Mouse (Mus musculus) forebrain, embryonic 13.5 days (tissue): Measurements from ENCODE around the gene Prdm1. TPM values are rescaled to one million over a fixed set of nuclear protein-coding genes. Genes with fewer than 3 reads are reported as not detected.

Experiments used
- ATAC-seq: fragments of 200-750 bp; cut with Nextera tagmentation; 2 replicates; pipeline ENCODE4 v1.8.0; 2017
- H3K27ac ChIP-seq: fragments of 300-500 bp; sonication (generic); 2 replicates; pipeline ENCODE4 v1.5.1; 2015; ENCODE audit warnings: inconsistent platforms, mild to moderate bottlenecking, moderate library complexity
- H3K27me3 ChIP-seq: fragments of 300-500 bp; sonication (generic); 2 replicates; pipeline ENCODE4 v1.6.1; 2015; ENCODE audit warnings: mild to moderate bottlenecking, inconsistent platforms
- H3K36me3 ChIP-seq: fragments of 300-500 bp; sonication (generic); 2 replicates; pipeline ENCODE4 v1.6.1; 2015; ENCODE audit warnings: mild to moderate bottlenecking, inconsistent platforms; ENCODE audit not compliant: poor library complexity, severe bottlenecking
- H3K4me1 ChIP-seq: fragments of 300-500 bp; sonication (generic); 2 replicates; pipeline ENCODE4 v1.6.1; 2015; ENCODE audit warnings: inconsistent platforms
- H3K4me2 ChIP-seq: fragments of 300-500 bp; sonication (generic); 2 replicates; pipeline ENCODE4 v1.6.1; 2015; ENCODE audit warnings: inconsistent platforms, mild to moderate bottlenecking, moderate library complexity
- H3K4me3 ChIP-seq: fragments of 300-500 bp; sonication (generic); 2 replicates; pipeline ENCODE4 v1.5.1; 2015; ENCODE audit warnings: mild to moderate bottlenecking, inconsistent platforms
- H3K9ac ChIP-seq: fragments of 300-500 bp; sonication (generic); 2 replicates; pipeline ENCODE4 v1.6.1; 2015; ENCODE audit warnings: mild to moderate bottlenecking, inconsistent platforms
- H3K9me3 ChIP-seq: fragments of 300-500 bp; sonication (generic); replicated peaks from 2 replicates; pipeline ENCODE4 v1.6.1; 2016; ENCODE audit warnings: inconsistent platforms
- WGBS: fragments of 180-500 bp; shearing (Covaris S2); methylation state at CpG from one replicate; pipeline ENCODE4 v1.1.7; 2015; 5-methylcytosine and 5-hydroxymethylcytosine counted together
- polyA plus RNA-seq: library from polyadenylated mRNA; unstranded; fragments of >200 nt; fragmentation: Nextera tagmentation; extraction: Ambion mirVana; gene quantifications from 2 replicates; pipeline ENCODE4 v1.2.1, GENCODE M21; 2015

The Prdm1 gene
- polyA plus RNA-seq, 1 experiment from 2014 or later: 0.59 TPM

DNA sequence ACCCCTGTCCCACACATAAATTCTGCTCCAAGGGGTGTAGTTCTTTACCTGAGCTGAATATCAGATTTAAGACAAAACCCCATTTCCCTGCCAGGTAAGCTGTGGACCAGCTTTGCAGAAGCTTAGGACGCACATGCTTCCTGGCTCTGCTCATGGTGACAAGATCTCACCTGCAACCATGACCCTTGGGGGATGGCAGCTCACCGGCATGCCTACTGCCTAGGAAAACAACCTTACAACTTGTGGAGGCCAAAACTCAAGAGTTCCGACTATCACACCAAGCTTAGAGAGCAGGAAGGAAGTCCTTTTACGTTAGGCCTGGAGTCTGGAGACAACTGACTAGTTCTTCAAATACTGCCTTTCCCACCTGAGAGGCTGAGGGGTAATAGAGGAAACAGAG is 64.4 kb downstream of the Prdm1 start:
- H3K9me3 ChIP-seq: no peaks in the 10 kb centered on the region
- H3K4me1 ChIP-seq: peaks cover 10% of the 10 kb centered on the region
- no peak overlapping the region for H3K4me3 ChIP-seq
- no peak overlapping the region for H3K4me2 ChIP-seq
- ATAC-seq: no peak
- H3K36me3 ChIP-seq: no peaks in the 10 kb centered on the region
- WGBS: 91% methylated on average over 4 of the region's 4 CpGs
- H3K27me3 ChIP-seq: peaks cover 47% of the 10 kb centered on the region
- H3K27ac ChIP-seq: no peak overlapping the region
- no peak overlapping the region for H3K9ac ChIP-seq

- H3K9ac ChIP-seq: no peak overlapping the region
- no peak overlapping the region for H3K4me2 ChIP-seq
- ATAC-seq: no peak
- H3K27me3 ChIP-seq: peaks cover 60% of the 10 kb centered on the region
- no peak overlapping the region for H3K27ac ChIP-seq
- no peaks in the 10 kb centered on the region for H3K36me3 ChIP-seq
- 93% methylated on average over 8 of the region's 8 CpGs for WGBS
- no peak overlapping the region for H3K4me3 ChIP-seq
- H3K9me3 ChIP-seq: no peaks in the 10 kb centered on the region
- H3K4me1 ChIP-seq: peaks cover 24% of the 10 kb centered on the region
These were observed 66.0 kb downstream of the Prdm1 start for GRCm38 (mm10) chr10:44462351-44462750.

DNA sequence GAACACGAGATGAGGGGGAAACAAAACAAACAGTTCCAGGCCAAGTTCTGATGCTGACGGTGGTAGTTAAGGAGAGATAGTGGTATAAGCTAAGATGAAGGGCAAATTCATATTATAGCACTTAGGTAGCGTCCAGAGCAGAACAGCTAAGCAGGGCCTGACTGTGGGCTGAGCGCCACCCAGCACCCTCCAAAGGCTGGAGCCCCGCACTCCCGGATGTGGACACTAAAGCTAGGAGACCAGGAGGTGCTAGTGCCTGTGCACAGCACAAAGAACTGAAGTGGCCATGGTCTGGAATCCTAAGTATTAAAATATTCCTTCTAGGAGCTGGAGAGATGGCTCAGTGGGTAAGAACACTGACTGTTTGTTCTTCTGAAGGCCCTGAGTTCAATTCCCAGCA is 67.2 kb downstream of the Prdm1 start:
- Histone ChIP-seq H3K9ac (no peak overlapping the region), H3K4me3 (no peak overlapping the region), H3K36me3 (no peaks in the 10 kb centered on the region), H3K27ac (no peak overlapping the region), H3K9me3 (no peaks in the 10 kb centered on the region), H3K4me1 (peaks cover 34% of the 10 kb centered on the region), H3K4me2 (no peak overlapping the region), H3K27me3 (peaks cover 63% of the 10 kb centered on the region)
- ATAC-seq: no peak
- 93% methylated on average over 6 of the region's 6 CpGs for WGBS

DNA sequence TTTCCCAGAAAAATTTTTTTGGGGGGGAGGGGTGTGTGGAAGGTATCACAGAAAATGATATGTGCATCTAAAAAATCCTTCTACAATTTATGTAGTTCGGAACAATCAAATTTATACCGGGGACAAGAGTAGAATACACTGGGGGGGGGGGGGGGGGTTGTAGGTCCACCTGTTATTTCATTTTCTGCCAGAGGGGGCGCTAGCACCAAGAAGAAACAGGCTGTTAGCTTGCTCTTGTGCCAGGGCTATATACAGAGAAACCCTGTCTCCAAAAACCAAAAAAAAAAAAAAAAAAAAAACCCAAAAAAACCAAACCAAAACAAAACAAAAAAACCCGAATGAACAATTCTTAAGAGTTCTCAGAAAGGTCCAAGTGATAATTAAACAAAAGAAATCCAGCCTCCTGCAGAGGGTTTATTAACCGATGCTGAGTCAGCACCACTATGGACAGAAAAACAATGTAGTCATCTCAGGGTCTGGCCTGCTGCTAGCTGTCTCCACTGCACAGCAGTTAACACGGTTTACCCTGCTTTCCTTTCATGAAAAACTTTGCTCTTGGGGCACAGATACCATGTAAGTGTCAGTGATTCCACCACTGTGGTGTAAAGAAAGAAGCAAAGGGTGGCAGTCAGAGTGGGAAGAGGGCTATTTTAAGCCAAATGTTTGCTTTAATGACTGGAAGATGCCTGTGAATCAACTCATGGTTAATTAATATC is 68.0 kb downstream of the Prdm1 start:
- H3K4me2 ChIP-seq: no peak overlapping the region
- peaks cover 63% of the 10 kb centered on the region for H3K27me3 ChIP-seq
- WGBS: 15% methylated on average over 6 of the region's 6 CpGs
- H3K4me3 ChIP-seq: no peak overlapping the region
- no peak overlapping the region for H3K9ac ChIP-seq
- H3K4me1 ChIP-seq: peaks cover 34% of the 10 kb centered on the region
- no peak overlapping the region for H3K27ac ChIP-seq
- H3K36me3 ChIP-seq: no peaks in the 10 kb centered on the region
- ATAC-seq: no peak
- no peaks in the 10 kb centered on the region for H3K9me3 ChIP-seq

- no peak overlapping the region for H3K27ac ChIP-seq
- H3K36me3 ChIP-seq: no peaks in the 10 kb centered on the region
- peak overlapping the region; percentile 97 for H3K4me2 ChIP-seq
- H3K27me3 ChIP-seq: peaks cover 63% of the 10 kb centered on the region
- H3K9me3 ChIP-seq: no peaks in the 10 kb centered on the region
- ATAC-seq: no peak
- peak overlapping the region; percentile 59 for H3K4me3 ChIP-seq
- H3K4me1 ChIP-seq: peaks cover 31% of the 10 kb centered on the region
- WGBS: 10% methylated on average over 11 of the region's 11 CpGs
- no peak overlapping the region for H3K9ac ChIP-seq
These were observed 68.8 kb downstream of the Prdm1 start for GRCm38 (mm10) chr10:44459321-44460000.

- Histone ChIP-seq H3K4me1 (peaks cover 31% of the 10 kb centered on the region), H3K27me3 (peaks cover 58% of the 10 kb centered on the region), H3K27ac (no peak overlapping the region), H3K9ac (peak overlapping the region; percentile 64), H3K36me3 (no peaks in the 10 kb centered on the region), H3K4me3 (peak overlapping the region; percentile 59), H3K4me2 (peak overlapping the region; percentile 97), H3K9me3 (no peaks in the 10 kb centered on the region)
- ATAC-seq: peak; percentile 86
- under 1% methylated on average over 54 of the region's 54 CpGs for WGBS
These were observed 69.6 kb downstream of the Prdm1 start for GRCm38 (mm10) chr10:44458534-44459315.

- WGBS: under 1% methylated on average over 25 of the region's 25 CpGs
- Histone ChIP-seq H3K9ac (peak overlapping the region; percentile 64), H3K27me3 (peaks cover 52% of the 10 kb centered on the region), H3K9me3 (no peaks in the 10 kb centered on the region), H3K4me3 (peak overlapping the region; percentile 59), H3K4me2 (peak overlapping the region; percentile 97), H3K4me1 (peaks cover 31% of the 10 kb centered on the region), H3K36me3 (no peaks in the 10 kb centered on the region), H3K27ac (no peak overlapping the region)
- ATAC-seq: no peak
These were observed 70.3 kb downstream of the Prdm1 start for GRCm38 (mm10) chr10:44457791-44458533.

DNA sequence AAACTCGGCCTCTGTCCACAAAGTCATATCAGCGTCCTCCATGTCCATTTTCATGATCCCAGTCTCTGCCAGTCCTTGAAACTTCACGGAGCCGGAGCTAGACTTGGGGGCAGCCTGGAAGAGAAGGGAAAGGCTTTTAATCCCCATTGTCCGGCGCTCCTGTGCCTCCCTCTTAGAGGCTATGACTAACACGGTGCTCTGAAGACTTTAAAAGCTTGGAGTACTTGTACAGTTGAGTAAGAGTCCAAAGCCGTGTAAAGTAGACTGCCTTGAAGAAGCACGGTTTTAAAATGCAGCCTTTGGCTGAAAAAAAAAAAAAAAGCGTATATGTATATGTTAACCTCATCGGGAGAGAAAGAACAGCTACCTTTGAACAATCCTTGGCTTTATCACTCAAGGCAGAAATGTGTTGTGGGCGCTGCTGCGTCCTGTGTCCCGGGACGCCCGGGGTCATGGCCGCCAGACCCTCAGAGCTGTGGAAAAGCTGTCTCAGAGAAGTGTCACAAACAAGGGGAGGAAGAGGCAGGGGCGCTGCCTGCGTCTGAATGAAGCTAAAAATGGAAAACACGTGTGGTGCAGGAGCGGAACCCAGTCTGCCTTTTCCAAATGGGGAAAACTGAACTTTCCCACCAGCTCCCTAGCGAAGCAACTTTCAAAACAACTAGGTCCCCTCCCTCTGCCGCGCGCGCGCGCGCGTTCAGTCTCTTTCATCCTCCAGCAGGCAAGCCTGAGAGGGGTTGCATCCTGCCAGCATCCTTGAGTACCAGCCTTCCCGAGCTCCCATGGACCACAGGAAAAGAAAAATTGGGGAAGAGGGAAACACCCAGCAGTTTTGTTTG is 71.3 kb downstream of the Prdm1 start:
- no peak overlapping the region for H3K27ac ChIP-seq
- H3K4me2 ChIP-seq: peak overlapping the region; percentile 97
- no peak for ATAC-seq
- WGBS: under 1% methylated on average over 31 of the region's 31 CpGs
- peak overlapping the region; percentile 59 for H3K4me3 ChIP-seq
- H3K9ac ChIP-seq: no peak overlapping the region; the same call in 1 of the 2 replicates
- peaks cover 52% of the 10 kb centered on the region for H3K27me3 ChIP-seq
- H3K36me3 ChIP-seq: no peaks in the 10 kb centered on the region
- H3K4me1 ChIP-seq: peaks cover 31% of the 10 kb centered on the region
- no peaks in the 10 kb centered on the region for H3K9me3 ChIP-seq

DNA sequence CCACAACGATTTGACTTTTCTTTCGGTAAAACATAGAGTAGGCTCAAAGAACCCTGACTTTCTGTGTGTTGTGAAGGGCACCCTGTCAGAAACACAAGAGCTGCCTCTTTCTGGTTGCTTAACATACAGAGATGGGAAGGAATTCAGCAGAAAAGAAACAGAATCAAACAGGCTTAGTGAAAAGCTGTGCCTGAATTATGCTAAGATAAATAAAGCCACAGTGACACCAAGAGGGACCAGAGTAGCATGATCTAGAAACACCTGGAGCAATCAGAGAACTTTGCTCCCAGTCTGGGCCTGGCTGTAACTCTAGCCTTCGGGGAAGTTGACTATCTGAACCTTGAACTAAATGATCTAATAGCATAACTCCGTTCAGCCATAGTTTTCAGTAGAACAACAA is 73.5 kb downstream of the Prdm1 start:
- 81% methylated on average over 4 of the region's 4 CpGs for WGBS
- ATAC-seq: no peak
- Histone ChIP-seq H3K9ac (no peak overlapping the region), H3K9me3 (no peaks in the 10 kb centered on the region), H3K36me3 (no peaks in the 10 kb centered on the region), H3K4me3 (no peak overlapping the region), H3K4me1 (peaks cover 31% of the 10 kb centered on the region), H3K27ac (no peak overlapping the region), H3K27me3 (peaks cover 50% of the 10 kb centered on the region), H3K4me2 (no peak overlapping the region)

GRCm38 (mm10) chr10:44454111-44454510 is 74.2 kb downstream of the Prdm1 start:
- Histone ChIP-seq H3K4me1 (peaks cover 26% of the 10 kb centered on the region), H3K36me3 (no peaks in the 10 kb centered on the region), H3K4me2 (no peak overlapping the region), H3K9ac (no peak overlapping the region), H3K27me3 (peaks cover 45% of the 10 kb centered on the region), H3K9me3 (no peaks in the 10 kb centered on the region), H3K27ac (no peak overlapping the region), H3K4me3 (no peak overlapping the region)
- WGBS: 86% methylated on average over 2 of the region's 2 CpGs
- ATAC-seq: no peak

DNA sequence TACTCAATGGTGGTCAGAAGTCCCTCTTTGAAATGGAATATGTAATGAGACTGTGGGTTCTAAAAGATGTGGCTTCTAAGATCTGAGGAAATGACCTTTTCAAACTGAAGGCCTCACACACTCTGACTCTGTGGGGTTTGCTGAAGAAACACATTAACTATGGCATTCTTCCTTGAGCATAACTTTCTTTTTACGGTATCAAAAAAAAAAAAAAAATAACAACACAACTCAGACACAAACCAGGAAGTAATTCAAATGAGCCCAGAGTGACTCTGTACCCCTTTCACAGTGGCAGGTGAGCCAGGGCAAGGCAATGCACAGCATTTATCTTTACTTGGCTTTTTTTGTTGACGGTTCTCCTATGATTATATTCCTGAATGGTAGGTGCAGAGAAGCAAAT is 77.5 kb downstream of the Prdm1 start:
- Histone ChIP-seq H3K9ac (no peak overlapping the region), H3K4me3 (no peak overlapping the region), H3K4me1 (no peaks in the 10 kb centered on the region), H3K36me3 (no peaks in the 10 kb centered on the region), H3K4me2 (no peak overlapping the region), H3K9me3 (no peaks in the 10 kb centered on the region), H3K27ac (no peak overlapping the region), H3K27me3 (peaks cover 16% of the 10 kb centered on the region)
- 95% methylated on average over 2 of the region's 2 CpGs for WGBS
- ATAC-seq: no peak
